ENCODE assay signal across 27 mouse cellular contexts in genomic region chr7:122206121-122206520, GRCm38 (mm10). TPM values are rescaled to one million over a fixed set of nuclear protein-coding genes. Genes with fewer than 3 reads are reported as not detected.
"Had no signal": no experiment of that assay in that cellular context is flagged by ENCODE, and none has a peak within 500 bp of the region (broad histone marks: within the 10 kb centered on the region; RNA-seq: fewer than 3 reads in every experiment).

No protein-coding gene starts in this region.

- H3K36me3 ChIP-seq: lung, embryonic 15.5 days; midbrain, embryonic 10.5 days; neural tube, embryonic 12.5 days; neural tube, embryonic 15.5 days; stomach, embryonic 15.5 days had no signal

- H3K27ac ChIP-seq: kidney, postnatal 0 days; layer of hippocampus, adult 2 months; left cerebral cortex, adult 2 months; liver, embryonic 14.5 days; lung, embryonic 15.5 days; midbrain, embryonic 10.5 days; neural tube, embryonic 12.5 days; neural tube, embryonic 15.5 days; stomach, embryonic 15.5 days had no signal

- DNase-seq: kidney, adult 2 months; kidney, postnatal 25 days; layer of hippocampus, postnatal 36 days; lung, adult 18-20 months; lung, postnatal 10 days; lung, postnatal 36 days; midbrain, embryonic 14.5 days; right cerebral cortex, adult 18-20 months; right cerebral cortex, postnatal 14 days; right cerebral cortex, postnatal 4 days; spleen, adult 18-20 months; thymus, postnatal 36 days had no signal

- ATAC-seq: intestine, postnatal 0 days had no signal

- H3K27me3 ChIP-seq: lung, embryonic 15.5 days; neural tube, embryonic 12.5 days; stomach, embryonic 15.5 days had no signal

- H3K4me3 ChIP-seq: layer of hippocampus, adult 2 months; left cerebral cortex, adult 2 months; lung, embryonic 15.5 days; megakaryocyte, embryonic 14.5 days; midbrain, embryonic 10.5 days; neural tube, embryonic 12.5 days; neural tube, embryonic 15.5 days; stomach, embryonic 15.5 days had no signal

- H3K9ac ChIP-seq: liver, embryonic 14.5 days; lung, embryonic 15.5 days; neural tube, embryonic 12.5 days; neural tube, embryonic 15.5 days; stomach, embryonic 15.5 days had no signal

- H3K9me3 ChIP-seq: lung, embryonic 15.5 days; megakaryocyte, embryonic 14.5 days; midbrain, embryonic 10.5 days; neural tube, embryonic 12.5 days; neural tube, embryonic 15.5 days; stomach, embryonic 15.5 days had no signal

- H3K4me2 ChIP-seq: liver, embryonic 11.5 days; lung, embryonic 15.5 days; neural tube, embryonic 12.5 days; neural tube, embryonic 15.5 days; stomach, embryonic 15.5 days had no signal

- H3K4me1 ChIP-seq: lung, embryonic 15.5 days; megakaryocyte, embryonic 14.5 days; midbrain, embryonic 10.5 days; neural tube, embryonic 12.5 days; neural tube, embryonic 15.5 days; stomach, embryonic 15.5 days had no signal

RNA-seq across cellular contexts. Expression of gene Chp2, which starts 13.2 kb away (rescaled TPM):
- polyA plus RNA-seq: limb, embryonic 11.5 days; liver, embryonic 11.5 days; midbrain, embryonic 10.5 days had no signal

RNA-seq across cellular contexts. Expression of gene Ern2, which starts 20.1 kb away (rescaled TPM):
- polyA plus RNA-seq: kidney, embryonic 14.5 days; limb, embryonic 11.5 days; limb, embryonic 14.5 days; liver, embryonic 11.5 days; liver, embryonic 14.5 days; midbrain, embryonic 10.5 days had no signal
